Mouse (Mus musculus): ENCODE results near the gene Olfr1040. TPM values are rescaled to one million over a fixed set of nuclear protein-coding genes. Genes with fewer than 3 reads are reported as not detected.

Gene Olfr1040
- polyA plus RNA-seq, 1 experiment from 2014 or later, result not detected

Other genes with a start within 250 kb of the Olfr1040 start
- not detected in 2 replicates for gene Olfr1024, start 241.7 kb downstream of the Olfr1040 start, polyA plus RNA-seq (2014; fragmentation: Nextera tagmentation; extraction: Ambion mirVana)
- not detected in 2 replicates for gene Olfr1025-ps1, start 231.5 kb downstream of the Olfr1040 start, polyA plus RNA-seq (2014; fragmentation: Nextera tagmentation; extraction: Ambion mirVana)
- gene Olfr1026, start 225.2 kb downstream of the Olfr1040 start, polyA plus RNA-seq (2014; fragmentation: Nextera tagmentation; extraction: Ambion mirVana), result not detected in 2 replicates
- gene Olfr1028, start 196.3 kb downstream of the Olfr1040 start, polyA plus RNA-seq (2014; fragmentation: Nextera tagmentation; extraction: Ambion mirVana), result not detected in 2 replicates
- gene Olfr1029, start 172.8 kb downstream of the Olfr1040 start, polyA plus RNA-seq (2014; fragmentation: Nextera tagmentation; extraction: Ambion mirVana), result not detected in 2 replicates
- not detected in 2 replicates for gene Olfr1030, start 167.5 kb downstream of the Olfr1040 start, polyA plus RNA-seq (2014; fragmentation: Nextera tagmentation; extraction: Ambion mirVana)
- not detected in 2 replicates for gene Olfr1031, start 156.4 kb downstream of the Olfr1040 start, polyA plus RNA-seq (2014; fragmentation: Nextera tagmentation; extraction: Ambion mirVana)
- not detected in 2 replicates for gene Olfr1032, start 141.2 kb downstream of the Olfr1040 start, polyA plus RNA-seq (2014; fragmentation: Nextera tagmentation; extraction: Ambion mirVana)
- not detected in 2 replicates for gene Olfr1033, start 126.1 kb downstream of the Olfr1040 start, polyA plus RNA-seq (2014; fragmentation: Nextera tagmentation; extraction: Ambion mirVana)
- not detected in 2 replicates for gene Olfr1034, start 100.9 kb downstream of the Olfr1040 start, polyA plus RNA-seq (2014; fragmentation: Nextera tagmentation; extraction: Ambion mirVana)
- gene Olfr1036, start 72.7 kb downstream of the Olfr1040 start, polyA plus RNA-seq (2014; fragmentation: Nextera tagmentation; extraction: Ambion mirVana), result not detected in 2 replicates
- gene Olfr1037, start 59.3 kb downstream of the Olfr1040 start, polyA plus RNA-seq (2014; fragmentation: Nextera tagmentation; extraction: Ambion mirVana), result not detected in 2 replicates
- gene Olfr1039, start 10.8 kb downstream of the Olfr1040 start, polyA plus RNA-seq (2014; fragmentation: Nextera tagmentation; extraction: Ambion mirVana), result not detected in 2 replicates
- not detected in 2 replicates for gene Olfr1042, start 15.1 kb upstream of the Olfr1040 start, polyA plus RNA-seq (2014; fragmentation: Nextera tagmentation; extraction: Ambion mirVana)
- gene Olfr1043, start 20.8 kb upstream of the Olfr1040 start, polyA plus RNA-seq (2014; fragmentation: Nextera tagmentation; extraction: Ambion mirVana), result not detected in 2 replicates
- not detected in 2 replicates for gene Olfr1044, start 31.1 kb upstream of the Olfr1040 start, polyA plus RNA-seq (2014; fragmentation: Nextera tagmentation; extraction: Ambion mirVana)
- not detected in 2 replicates for gene Olfr52, start 39.0 kb upstream of the Olfr1040 start, polyA plus RNA-seq (2014; fragmentation: Nextera tagmentation; extraction: Ambion mirVana)
- not detected in 2 replicates for gene Olfr1045, start 56.3 kb upstream of the Olfr1040 start, polyA plus RNA-seq (2014; fragmentation: Nextera tagmentation; extraction: Ambion mirVana)
- not detected in 2 replicates for gene Olfr1046, start 72.6 kb upstream of the Olfr1040 start, polyA plus RNA-seq (2014; fragmentation: Nextera tagmentation; extraction: Ambion mirVana)
- gene Olfr1047, start 84.7 kb upstream of the Olfr1040 start, polyA plus RNA-seq (2014; fragmentation: Nextera tagmentation; extraction: Ambion mirVana), result not detected in 2 replicates
- not detected in 2 replicates for gene Olfr1048, start 93.6 kb upstream of the Olfr1040 start, polyA plus RNA-seq (2014; fragmentation: Nextera tagmentation; extraction: Ambion mirVana)
- not detected in 2 replicates for gene Olfr1049, start 111.6 kb upstream of the Olfr1040 start, polyA plus RNA-seq (2014; fragmentation: Nextera tagmentation; extraction: Ambion mirVana)
- not detected in 2 replicates for gene Olfr1051, start 132.4 kb upstream of the Olfr1040 start, polyA plus RNA-seq (2014; fragmentation: Nextera tagmentation; extraction: Ambion mirVana)
- gene Olfr1052, start 145.7 kb upstream of the Olfr1040 start, polyA plus RNA-seq (2014; fragmentation: Nextera tagmentation; extraction: Ambion mirVana), result not detected in 2 replicates
- not detected in 2 replicates for gene Olfr1053, start 168.6 kb upstream of the Olfr1040 start, polyA plus RNA-seq (2014; fragmentation: Nextera tagmentation; extraction: Ambion mirVana)
- gene Olfr1054, start 188.7 kb upstream of the Olfr1040 start, polyA plus RNA-seq (2014; fragmentation: Nextera tagmentation; extraction: Ambion mirVana), result not detected in 2 replicates
- not detected in 2 replicates for gene Olfr1055, start 203.6 kb upstream of the Olfr1040 start, polyA plus RNA-seq (2014; fragmentation: Nextera tagmentation; extraction: Ambion mirVana)
- not detected in 2 replicates for gene Olfr1056, start 215.7 kb upstream of the Olfr1040 start, polyA plus RNA-seq (2014; fragmentation: Nextera tagmentation; extraction: Ambion mirVana)
- not detected in 2 replicates for gene Olfr1057, start 231.7 kb upstream of the Olfr1040 start, polyA plus RNA-seq (2014; fragmentation: Nextera tagmentation; extraction: Ambion mirVana)
- not detected in 2 replicates for gene Olfr1058, start 241.8 kb upstream of the Olfr1040 start, polyA plus RNA-seq (2014; fragmentation: Nextera tagmentation; extraction: Ambion mirVana)